ENCODE assay signal across 25 mouse cellular contexts in genomic region chr3:105722510-105722909, GRCm38 (mm10). TPM values are rescaled to one million over a fixed set of nuclear protein-coding genes. Genes with fewer than 3 reads are reported as not detected.
DNase-seq lines count a peak whose midpoint lies in the region; ATAC-seq and TF ChIP-seq lines count a peak whose summit lies in the region.
"Had no signal": no experiment of that assay in that cellular context is flagged by ENCODE, and none has a peak within 500 bp of the region (broad histone marks: within the 10 kb centered on the region; RNA-seq: fewer than 3 reads in every experiment).

No protein-coding gene starts in this region.

- H3K27ac ChIP-seq in heart, embryonic 10.5 days: no peak overlapping the region
- H3K27ac ChIP-seq in kidney, adult 2 months (ENCODE audit: insufficient read depth, low read depth, low read length): no peak overlapping the region
- H3K27ac ChIP-seq in kidney, embryonic 16.5 days (ENCODE audit: low read length): no peak overlapping the region
- no peak overlapping the region for H3K27ac ChIP-seq in limb, embryonic 10.5 days
- H3K27ac ChIP-seq: embryonic facial prominence, embryonic 12.5 days; embryonic facial prominence, embryonic 15.5 days; forebrain, embryonic 12.5 days; forebrain, embryonic 15.5 days; heart, embryonic 15.5 days; hindbrain, embryonic 12.5 days; hindbrain, embryonic 15.5 days had no signal

- no peaks in the 10 kb centered on the region for H3K79me2 ChIP-seq in myocyte (ENCODE audit: control insufficient read depth, insufficient read depth)

- H3ac ChIP-seq in myocyte (ENCODE audit: control insufficient read depth, insufficient read length): no peak overlapping the region

- no peaks in the 10 kb centered on the region for H3K9me3 ChIP-seq in heart, embryonic 10.5 days
- H3K9me3 ChIP-seq in kidney, embryonic 16.5 days (ENCODE audit: low read length): no peaks in the 10 kb centered on the region
- no peaks in the 10 kb centered on the region for H3K9me3 ChIP-seq in limb, embryonic 10.5 days (replicated peaks)
- H3K9me3 ChIP-seq: embryonic facial prominence, embryonic 12.5 days; embryonic facial prominence, embryonic 15.5 days; forebrain, embryonic 12.5 days; forebrain, embryonic 15.5 days; G1E; heart, embryonic 12.5 days; heart, embryonic 15.5 days; hindbrain, embryonic 12.5 days; hindbrain, embryonic 15.5 days had no signal

- WGBS in heart, embryonic 10.5 days: 90% methylated on average over 3 of the region's 3 CpGs
- WGBS in kidney, adult 2 months: 86% methylated on average over 3 of the region's 3 CpGs
- WGBS in kidney, embryonic 16.5 days: 91% methylated on average over 3 of the region's 3 CpGs
- WGBS in limb, embryonic 10.5 days: 94% methylated on average over 3 of the region's 3 CpGs

- no peak for TF ChIP-seq CTCF in kidney, adult 2 months (conservative IDR thresholded peaks at IDR 0.05; ENCODE audit: insufficient read depth, insufficient read length, low read depth, low read length)

- no peak for TF ChIP-seq POLR2A in kidney, adult 2 months (IDR thresholded peaks at IDR 0.05; ENCODE audit: low read depth, low read length)
- TF ChIP-seq POLR2A in myocyte (IDR thresholded peaks at IDR 0.05; ENCODE audit: insufficient read length, low read depth): no peak

- peaks cover 3% of the 10 kb centered on the region; the same call in 1 of the 2 replicates for H3K36me3 ChIP-seq in heart, embryonic 10.5 days
- no peaks in the 10 kb centered on the region for H3K36me3 ChIP-seq in kidney, adult 2 months (ENCODE audit: control insufficient read depth, insufficient read depth, low read length)
- no peaks in the 10 kb centered on the region for H3K36me3 ChIP-seq in kidney, embryonic 16.5 days (ENCODE audit: insufficient read depth, low read length)
- H3K36me3 ChIP-seq in myocyte (ENCODE audit: control insufficient read depth, insufficient read depth): no peaks in the 10 kb centered on the region
- no peaks in the 10 kb centered on the region for H3K36me3 ChIP-seq in limb, embryonic 10.5 days
- H3K36me3 ChIP-seq: embryonic facial prominence, embryonic 12.5 days; embryonic facial prominence, embryonic 15.5 days; forebrain, embryonic 12.5 days; forebrain, embryonic 15.5 days; heart, embryonic 15.5 days; hindbrain, embryonic 15.5 days had no signal

- DNase-seq in heart, adult 11 months: peak; percentile 96
- DNase-seq in heart, embryonic 10.5 days (ENCODE audit: low spot score): no peak
- peak; percentile 11 for DNase-seq in kidney, adult 2 months
- DNase-seq in limb, embryonic 10.5 days (ENCODE audit: low spot score): no peak
- DNase-seq: adrenal gland, postnatal 10 days; B cell, adult 2 months; cerebellum, adult 18-20 months; cerebellum, adult 9-10 months; gastrocnemius, postnatal 10 days; kidney, adult 8-10 months had no signal

- H3K9ac ChIP-seq in kidney, embryonic 16.5 days (replicated peaks; ENCODE audit: low read length): no peak overlapping the region
- H3K9ac ChIP-seq: embryonic facial prominence, embryonic 12.5 days; embryonic facial prominence, embryonic 15.5 days; forebrain, embryonic 12.5 days; forebrain, embryonic 15.5 days; heart, embryonic 12.5 days; heart, embryonic 15.5 days; hindbrain, embryonic 12.5 days; hindbrain, embryonic 15.5 days had no signal

- ATAC-seq in kidney, embryonic 16.5 days (ENCODE audit: low FRiP score, low TSS enrichment): no peak
- ATAC-seq: forebrain, embryonic 15.5 days; intestine, postnatal 0 days; Patski had no signal

- no peak overlapping the region for H3K4me2 ChIP-seq in kidney, embryonic 16.5 days (replicated peaks; ENCODE audit: low read depth, low read length)
- H3K4me2 ChIP-seq in myocyte (ENCODE audit: low read depth): no peak overlapping the region
- H3K4me2 ChIP-seq: embryonic facial prominence, embryonic 12.5 days; embryonic facial prominence, embryonic 15.5 days; forebrain, embryonic 12.5 days; forebrain, embryonic 15.5 days; heart, embryonic 12.5 days; heart, embryonic 15.5 days; hindbrain, embryonic 12.5 days; hindbrain, embryonic 15.5 days had no signal

- H3K27me3 ChIP-seq in heart, embryonic 10.5 days (ENCODE audit: insufficient read depth, poor library complexity, severe bottlenecking): no peaks in the 10 kb centered on the region
- H3K27me3 ChIP-seq in kidney, adult 2 months (replicated peaks; ENCODE audit: control insufficient read depth, insufficient read depth, low read length): no peaks in the 10 kb centered on the region
- no peaks in the 10 kb centered on the region for H3K27me3 ChIP-seq in kidney, embryonic 16.5 days (ENCODE audit: insufficient read depth, low read length)
- no peaks in the 10 kb centered on the region for H3K27me3 ChIP-seq in myocyte (ENCODE audit: control insufficient read depth, insufficient read depth, insufficient read length)
- H3K27me3 ChIP-seq in limb, embryonic 10.5 days (ENCODE audit: low read depth, poor library complexity, severe bottlenecking): no peaks in the 10 kb centered on the region
- H3K27me3 ChIP-seq: CH12.LX; embryonic facial prominence, embryonic 12.5 days; embryonic facial prominence, embryonic 15.5 days; forebrain, embryonic 12.5 days; forebrain, embryonic 15.5 days; heart, embryonic 12.5 days; heart, embryonic 15.5 days; hindbrain, embryonic 12.5 days; hindbrain, embryonic 15.5 days; Patski had no signal

- peaks cover 22% of the 10 kb centered on the region for H3K4me1 ChIP-seq in heart, embryonic 10.5 days
- no peaks in the 10 kb centered on the region for H3K4me1 ChIP-seq in kidney, adult 2 months (ENCODE audit: control insufficient read depth, insufficient read depth, low read length)
- H3K4me1 ChIP-seq in kidney, embryonic 16.5 days (ENCODE audit: insufficient read depth, low read length): peaks cover 16% of the 10 kb centered on the region
- peaks cover 14% of the 10 kb centered on the region for H3K4me1 ChIP-seq in limb, embryonic 10.5 days

- no peak overlapping the region for H3K4me3 ChIP-seq in heart, embryonic 10.5 days
- H3K4me3 ChIP-seq in kidney, adult 2 months (ENCODE audit: insufficient read depth, low read depth, low read length): no peak overlapping the region
- H3K4me3 ChIP-seq in kidney, embryonic 16.5 days (ENCODE audit: low read length): no peak overlapping the region
- H3K4me3 ChIP-seq in myocyte: no peak overlapping the region
- H3K4me3 ChIP-seq in limb, embryonic 10.5 days: no peak overlapping the region
- H3K4me3 ChIP-seq: embryonic facial prominence, embryonic 12.5 days; embryonic facial prominence, embryonic 15.5 days; erythroblast, embryonic 14.5 days; forebrain, embryonic 12.5 days; forebrain, embryonic 15.5 days; heart, embryonic 12.5 days; heart, embryonic 15.5 days; hindbrain, embryonic 12.5 days; hindbrain, embryonic 15.5 days had no signal

TF ChIP-seq in myocyte, 11 proteins besides CTCF, POLR2A, EP300 and RAD21:
- TF ChIP-seq SRF (IDR thresholded peaks at IDR 0.05; ENCODE audit: control insufficient read depth, insufficient read length, low read depth) (no peak), TCF12 (IDR thresholded peaks at IDR 0.05; ENCODE audit: insufficient read depth, poor library complexity, severe bottlenecking) (no peak), TCF3 (IDR thresholded peaks at IDR 0.05; ENCODE audit: insufficient read length, low read depth) (no peak), POLR2AphosphoS2 (IDR thresholded peaks at IDR 0.05; ENCODE audit: insufficient read length, low read depth) (peak; percentile 74), USF1 (IDR thresholded peaks at IDR 0.05; ENCODE audit: low read depth) (no peak), MYOG (IDR thresholded peaks at IDR 0.05; ENCODE audit: control insufficient read depth in 1 of 3, insufficient read depth in 1 of 3, insufficient read length in 2 of 3, low read depth in 2 of 3) (no peak), MAX (IDR thresholded peaks at IDR 0.05; ENCODE audit: low read depth) (no peak)

RNA-seq across cellular contexts. Expression of gene Inka2, which starts 18.1 kb away (rescaled TPM):
- polyA plus RNA-seq in heart, embryonic 10.5 days (2016; fragmentation: Nextera tagmentation; extraction: Ambion mirVana): 1.5 and 2.4 TPM in 2 replicates
- 0.61 and 0.64 TPM in 2 replicates for polyA plus RNA-seq in kidney, adult 2 months (2012; rRNA removed)
- 1.3 and 1.5 TPM in 2 replicates for polyA plus RNA-seq in kidney, embryonic 16.5 days (2015; fragmentation: Nextera tagmentation; extraction: Ambion mirVana)
- polyA plus RNA-seq in myocyte (2012; fragmentation: generic; extraction: Trizol): 5.1 TPM
- 0.33 and 0.50 TPM in 2 replicates for polyA plus RNA-seq in limb, embryonic 10.5 days (2016; fragmentation: Nextera tagmentation; extraction: Ambion mirVana)

RNA-seq across cellular contexts. Expression of gene Ddx20, which starts 35.1 kb away (rescaled TPM):
- polyA plus RNA-seq in heart, embryonic 10.5 days (2016; fragmentation: Nextera tagmentation; extraction: Ambion mirVana): 30.5 and 37.2 TPM in 2 replicates
- 6.5 and 9.1 TPM in 2 replicates for polyA plus RNA-seq in kidney, adult 2 months (2012; rRNA removed)
- polyA plus RNA-seq in kidney, embryonic 16.5 days (2015; fragmentation: Nextera tagmentation; extraction: Ambion mirVana): 37.9 and 39.3 TPM in 2 replicates
- 7.5 TPM for polyA plus RNA-seq in myocyte (2012; fragmentation: generic; extraction: Trizol)
- polyA plus RNA-seq in limb, embryonic 10.5 days (2016; fragmentation: Nextera tagmentation; extraction: Ambion mirVana): 51.6 and 53.4 TPM in 2 replicates

Comparison
In these comparisons a context has a peak if more than half of its experiments do, and no peak if none do; other contexts are left out.
1. DNase-seq: peak in heart, adult 11 months (single experiment) and kidney, adult 2 months (single experiment); none in heart, embryonic 10.5 days (single experiment) and limb, embryonic 10.5 days (single experiment).